Mouse (Mus musculus) bone marrow macrophage, adult 2 months (primary cell): ENCODE data around the gene Sgpp2.

Experiments used
- CTCF ChIP-seq: IDR thresholded peaks from 2 replicates; pipeline ENCODE4 v1.5.1; 2012; ENCODE audit warnings: low read depth, mild to moderate bottlenecking, low read length, moderate library complexity
- POLR2A ChIP-seq: IDR thresholded peaks from 2 replicates; pipeline ENCODE4 v1.6.1; 2012; ENCODE audit warnings: mild to moderate bottlenecking, low read depth, low read length, borderline replicate concordance

- TF ChIP-seq POLR2A, result no peak
- no peak for TF ChIP-seq CTCF
These were observed 10.1 kb downstream of the Sgpp2 start for GRCm38 (mm10) chr1:78320291-78320690.
